Mouse (Mus musculus) kidney, adult 11 months (tissue): ENCODE measurements around the gene Tmc8.
A peak's percentile ranks its signal among the peaks of the same experiment; 100 is the strongest.
"Not testable (repeated sequence)": the region's sequence is repeated elsewhere in the genome, so short reads cannot be mapped to it uniquely, and the experiment has no call there.

Experiments used
- DNase-seq: peaks from one replicate; pipeline ENCODE4 v3.0.0; 2022

Gene Tmc8

DNA sequence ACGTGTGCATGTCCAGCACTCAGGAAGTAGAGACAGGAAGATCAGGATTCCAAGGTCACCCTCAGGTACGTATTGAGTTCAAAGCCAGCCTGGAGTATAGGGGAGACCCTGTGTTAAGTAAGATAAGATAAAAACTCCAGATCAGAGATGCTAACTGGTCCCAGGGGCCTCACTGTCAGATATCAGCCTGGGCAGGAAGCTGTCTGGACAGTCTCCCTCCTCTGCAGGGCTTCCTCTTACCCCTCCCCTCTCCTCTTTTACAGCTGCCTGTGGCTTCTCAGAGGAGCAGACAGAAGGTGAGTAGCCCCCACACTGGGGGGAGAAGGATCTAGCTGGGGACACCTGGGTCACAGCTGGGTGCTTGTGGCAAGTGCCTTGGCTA lies 16.3 kb downstream of the Tmc8 start:
- DNase-seq = no peak

GRCm38 (mm10) chr11:117799174-117799573 lies 17.3 kb downstream of the Tmc8 start:
- no peak for DNase-seq

- no peak for DNase-seq
Observed at GRCm38 (mm10) chr11:117800038-117800437, 18.2 kb downstream of the Tmc8 start.

GRCm38 (mm10) chr11:117801650-117802049 lies 19.8 kb downstream of the Tmc8 start:
- no peak for DNase-seq

GRCm38 (mm10) chr11:117803166-117803688 lies 21.4 kb downstream of the Tmc8 start:
- DNase-seq = no peak

DNA sequence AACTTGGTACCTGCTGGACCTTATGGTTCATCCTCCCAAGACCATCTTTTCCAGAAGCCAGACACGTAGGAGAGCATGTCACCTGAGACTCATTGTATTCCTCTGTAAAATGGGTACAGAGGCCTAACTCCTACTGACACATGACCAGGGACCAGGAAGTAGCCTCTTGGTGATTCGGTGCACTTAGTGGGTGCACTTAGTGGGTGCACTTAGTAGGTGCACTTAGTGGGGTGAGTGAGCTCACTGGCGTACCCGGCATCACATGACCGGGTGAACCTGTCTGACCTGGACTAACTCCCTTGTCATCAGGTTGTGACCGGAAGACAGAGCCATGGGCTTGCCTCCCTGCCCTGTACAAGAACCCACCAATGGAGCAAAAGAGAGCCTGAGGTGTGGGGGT lies 24.9 kb downstream of the Tmc8 start:
- no peak for DNase-seq

- peak; percentile 65 for DNase-seq
Observed at GRCm38 (mm10) chr11:117809407-117810311, 27.8 kb downstream of the Tmc8 start, which contains the start of the genes Gm20708 and Syngr2. TSS of gene Gm20708 (plus strand) at chr11:117809668. TSS of gene Syngr2 (plus strand) at chr11:117809668.

DNA sequence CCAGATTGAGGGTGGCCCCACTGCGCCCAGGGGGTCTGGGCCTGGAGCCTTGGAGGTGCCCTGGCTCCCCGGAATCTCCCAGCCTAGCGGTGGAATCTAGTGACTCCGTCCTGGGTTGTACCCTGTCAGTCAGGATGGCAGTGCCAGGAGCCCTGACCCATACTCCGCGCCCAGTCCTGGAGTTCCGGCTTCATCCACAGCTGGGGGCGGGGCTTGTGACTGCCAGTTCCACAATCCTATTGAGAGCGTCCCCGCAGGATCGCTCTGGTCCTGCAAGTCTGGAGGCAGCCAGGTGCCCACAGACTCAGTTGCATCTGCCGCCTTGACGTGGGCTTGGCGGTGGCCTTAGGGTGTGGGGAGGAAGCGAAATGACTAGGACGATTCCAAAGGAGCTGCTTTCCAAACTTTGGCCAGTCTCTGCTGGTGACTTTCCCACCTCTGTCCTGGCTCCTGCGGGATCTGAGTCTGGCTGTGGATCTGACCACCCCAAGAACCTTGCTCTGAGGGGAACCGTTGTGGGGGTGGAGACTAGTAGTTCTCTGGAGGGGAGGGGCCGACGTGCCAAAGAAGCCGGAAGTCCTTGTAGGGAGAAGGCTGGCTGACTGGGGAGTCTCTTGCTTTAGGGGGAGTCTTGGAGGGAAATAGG lies 28.6 kb downstream of the Tmc8 start:
- peak; percentile 92 for DNase-seq

GRCm38 (mm10) chr11:117813867-117814266 lies 32.0 kb downstream of the Tmc8 start:
- DNase-seq = no peak

DNA sequence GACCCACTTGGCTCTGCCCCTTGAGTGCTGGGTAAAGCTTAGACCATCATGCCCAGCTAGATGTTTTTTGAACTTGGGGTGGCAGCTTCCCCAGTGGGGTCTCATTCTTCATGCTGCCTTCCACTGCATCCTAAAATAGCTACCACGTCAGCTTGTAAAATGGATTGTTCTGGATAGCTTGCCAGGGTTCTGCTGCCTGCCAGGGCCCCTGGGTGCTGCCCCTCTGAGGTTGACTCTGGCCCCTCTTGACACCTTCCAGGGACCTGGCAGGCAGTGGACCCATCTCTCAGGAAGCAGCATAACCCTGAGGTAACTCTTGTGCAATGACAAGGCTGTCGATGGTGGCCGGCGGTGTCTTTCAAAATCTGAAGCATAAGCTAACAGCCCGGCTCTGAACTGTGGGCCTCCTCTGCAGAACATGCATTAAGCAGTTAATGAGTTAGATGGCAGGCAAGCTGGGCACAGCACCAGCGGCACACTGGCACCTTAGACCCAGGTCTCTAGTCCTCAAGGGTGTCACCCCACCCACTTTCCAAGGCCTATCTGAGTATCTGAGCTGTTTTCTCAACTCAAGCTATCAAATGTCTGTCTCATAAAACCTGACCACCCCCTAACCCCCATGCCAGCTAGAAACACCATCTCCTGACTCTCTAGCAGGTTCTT lies 33.0 kb downstream of the Tmc8 start:
- no peak for DNase-seq

DNA sequence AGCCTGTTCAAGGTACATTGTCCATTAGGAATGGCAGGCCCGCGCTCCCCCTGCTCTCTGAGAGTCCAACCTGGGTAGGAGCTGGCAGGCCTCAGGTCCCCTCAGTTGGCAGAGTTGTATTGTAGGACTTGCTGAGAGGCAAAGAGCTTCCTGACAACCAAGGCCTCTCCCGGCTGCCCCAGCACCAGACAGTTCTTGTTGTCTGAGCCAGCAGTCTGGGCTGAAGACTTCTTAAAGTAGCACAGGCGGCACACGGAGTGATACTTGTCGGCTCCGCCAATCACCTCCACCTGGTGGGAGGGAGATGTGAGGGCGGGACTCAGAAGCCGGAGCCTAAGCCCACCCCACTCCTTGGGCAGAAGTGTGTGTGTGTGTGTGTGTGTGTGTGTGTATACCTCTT lies 34.0 kb downstream of the Tmc8 start:
- DNase-seq = not testable (repeated sequence)

DNA sequence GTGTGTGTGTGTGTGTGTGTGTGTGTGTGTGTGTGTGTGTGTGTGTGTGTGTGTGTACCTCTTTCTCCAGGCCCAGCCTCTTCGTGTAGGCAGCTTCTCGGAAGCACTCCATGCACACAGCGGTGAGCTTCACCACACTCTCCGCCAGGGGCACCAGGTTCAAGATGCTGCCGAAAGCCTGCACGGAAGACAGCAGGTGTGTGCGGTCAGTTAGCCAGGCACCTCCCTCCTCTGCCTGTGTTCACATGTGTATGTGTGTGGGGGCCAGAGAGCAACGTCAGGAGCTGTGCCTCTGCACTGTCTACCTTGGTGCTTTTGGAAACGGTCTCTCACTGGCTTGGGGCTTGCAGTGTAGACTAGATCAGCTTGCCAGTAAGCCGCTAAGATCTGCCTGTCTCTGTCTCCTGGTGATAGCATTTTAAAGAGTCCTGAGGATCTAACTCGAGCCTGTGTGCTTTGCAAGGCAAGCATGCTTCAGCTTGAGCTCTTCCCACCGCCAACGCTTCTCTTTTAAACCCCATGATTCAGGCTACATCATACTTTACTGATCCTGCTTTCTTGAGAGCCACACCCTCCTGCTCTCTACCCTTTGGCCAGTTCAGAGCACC lies 34.6 kb downstream of the Tmc8 start:
- DNase-seq = no peak

DNA sequence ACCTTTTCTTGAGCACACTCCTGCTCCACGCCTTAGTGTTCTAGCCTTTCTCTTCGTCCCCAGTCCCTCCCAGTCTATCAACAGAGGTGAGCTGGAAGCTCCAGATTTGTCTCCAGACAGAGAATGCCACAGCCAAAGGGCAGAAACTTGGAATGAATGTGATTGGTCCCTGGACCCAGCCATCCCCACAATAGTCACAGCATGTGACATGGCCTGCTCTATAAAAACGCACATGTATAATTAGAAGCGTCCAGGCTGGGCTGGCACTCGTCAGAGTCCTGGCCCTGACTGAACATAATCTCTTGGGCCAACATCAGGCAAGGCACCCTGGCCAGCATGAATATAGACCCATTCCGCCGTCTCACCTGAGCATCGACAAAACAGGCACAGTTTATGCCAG lies 37.2 kb downstream of the Tmc8 start:
- no peak for DNase-seq

- DNase-seq = no peak
Observed at GRCm38 (mm10) chr11:117820173-117820572, 38.3 kb downstream of the Tmc8 start.

- DNase-seq = no peak
Observed at GRCm38 (mm10) chr11:117821868-117822267, 40.0 kb downstream of the Tmc8 start.

- no peak for DNase-seq
Observed at GRCm38 (mm10) chr11:117822728-117823241, 40.9 kb downstream of the Tmc8 start.

DNA sequence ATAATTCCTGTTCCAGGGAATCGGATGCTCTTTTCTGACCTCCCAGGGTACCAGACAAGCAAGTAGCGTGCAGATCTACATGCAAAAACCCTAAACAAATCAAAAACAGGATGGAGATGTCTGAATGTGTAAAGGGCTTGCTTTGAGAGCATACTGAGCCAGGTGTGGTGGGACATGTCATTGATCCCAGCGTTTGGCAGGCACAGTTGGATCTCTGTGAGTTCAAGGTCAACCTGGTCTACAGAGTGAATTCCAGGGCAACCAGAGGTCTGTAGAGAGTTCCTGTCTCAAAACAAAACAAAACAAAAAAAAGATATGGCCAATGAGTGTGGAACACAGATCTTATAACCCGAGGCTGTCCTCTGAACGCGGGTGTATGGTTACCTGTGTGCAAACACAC lies 41.5 kb downstream of the Tmc8 start:
- DNase-seq = no peak

DNA sequence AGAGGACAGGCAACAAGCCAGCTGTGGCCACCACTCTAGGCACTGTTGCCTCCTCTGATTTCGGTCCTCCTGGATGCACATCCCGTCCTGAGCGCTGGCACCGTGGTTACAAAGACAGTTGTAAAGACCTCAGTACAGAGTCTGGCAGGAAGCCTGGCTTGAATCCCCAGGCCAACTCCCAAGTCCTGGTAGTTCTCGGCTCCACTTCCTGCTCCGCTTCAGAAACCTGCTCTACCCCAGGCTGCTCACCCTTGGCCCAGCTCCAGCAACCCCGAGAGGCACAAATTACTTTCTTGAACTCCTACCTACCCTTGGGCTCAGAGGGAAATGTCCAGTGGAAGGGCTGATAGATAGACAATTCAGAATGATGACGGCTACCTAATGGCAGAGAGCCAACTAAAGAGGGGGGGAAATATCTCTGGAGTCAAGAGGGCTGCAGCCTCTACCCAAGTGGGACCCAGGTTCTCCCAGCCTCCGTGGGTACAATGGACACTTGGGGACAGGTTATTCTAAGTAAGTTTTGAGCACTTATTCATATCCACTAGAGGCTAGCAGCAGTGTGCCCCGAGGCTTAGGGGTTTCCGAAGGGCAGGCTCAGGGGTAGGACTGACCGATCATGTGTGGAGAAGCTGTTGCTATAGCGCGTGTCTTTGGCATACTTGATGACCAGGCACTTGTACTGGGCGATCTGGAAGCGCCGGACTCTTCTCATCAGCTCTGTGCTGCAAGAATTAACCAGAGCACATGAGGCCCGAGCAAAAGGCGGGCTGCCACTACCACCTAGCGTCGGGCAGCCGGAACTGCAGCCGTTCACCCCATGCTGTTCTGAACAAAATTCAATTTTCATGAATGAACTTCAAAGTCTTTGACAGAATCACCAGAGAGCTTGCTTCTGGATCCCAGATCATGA lies 42.4 kb downstream of the Tmc8 start:
- peak; percentile 84 for DNase-seq

- DNase-seq = peak; percentile 83
Observed at GRCm38 (mm10) chr11:117825333-117826101, 43.6 kb downstream of the Tmc8 start, which contains the start of the genes Afmid and Tk1. TSS of gene Afmid (plus strand) at chr11:117825924. TSS of gene Tk1 (minus strand) at chr11:117826092.

GRCm38 (mm10) chr11:117826164-117826563 lies 44.3 kb downstream of the Tmc8 start:
- no peak for DNase-seq

DNA sequence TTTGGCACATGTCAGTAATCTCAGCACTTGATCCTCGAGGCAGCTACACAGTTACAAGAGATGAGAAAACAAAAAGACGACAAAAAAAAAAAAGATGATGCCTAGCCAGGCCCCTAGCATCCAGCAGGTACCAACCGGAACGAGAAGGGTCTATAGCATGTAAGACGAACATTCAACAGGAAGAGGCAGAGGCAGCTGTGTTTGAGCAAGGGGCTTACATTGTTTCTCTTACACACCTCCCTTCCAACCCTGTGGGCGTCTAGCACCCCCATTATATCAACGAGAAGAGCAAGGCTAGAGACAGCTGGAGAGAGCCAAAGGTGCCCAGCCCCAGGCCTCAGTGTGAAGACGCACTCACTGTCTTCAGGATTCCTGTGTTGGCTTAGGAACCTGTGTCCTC lies 45.0 kb downstream of the Tmc8 start:
- DNase-seq = no peak
